Mouse (Mus musculus): ENCODE data around the gene Apon.
"Not testable (repeated sequence)": the region's sequence is repeated elsewhere in the genome, so short reads cannot be mapped to it uniquely, and the experiment has no call there.

Apon gene

GRCm38 (mm10) chr10:128253677-128254255 is at the start of gene Apon:
TSS of gene Apon (plus strand) at chr10:128254096.
- DNase-seq (ENCODE audit: low read depth, low spot score) = peak; percentile 85

DNA sequence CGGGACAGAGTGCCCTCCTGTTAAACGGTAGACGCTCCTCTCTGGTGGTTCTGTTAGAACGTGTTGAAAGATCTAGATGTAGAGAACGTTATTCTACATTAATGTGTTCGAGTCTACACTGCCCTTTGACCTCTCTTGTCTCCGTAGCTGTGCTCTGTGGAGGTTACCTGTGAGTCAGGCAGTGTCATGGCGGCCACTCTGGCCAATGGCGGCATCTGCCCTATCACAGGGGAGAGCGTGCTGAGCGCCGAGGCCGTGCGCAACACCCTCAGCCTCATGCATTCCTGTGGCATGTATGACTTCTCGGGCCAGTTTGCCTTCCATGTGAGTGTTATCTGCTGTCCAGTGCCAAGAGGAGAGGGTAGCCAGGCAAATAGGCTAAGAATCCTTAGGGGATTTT is 49.0 kb upstream of the Apon start:
- DNase-seq (ENCODE audit: low read depth, low spot score) = no peak

DNA sequence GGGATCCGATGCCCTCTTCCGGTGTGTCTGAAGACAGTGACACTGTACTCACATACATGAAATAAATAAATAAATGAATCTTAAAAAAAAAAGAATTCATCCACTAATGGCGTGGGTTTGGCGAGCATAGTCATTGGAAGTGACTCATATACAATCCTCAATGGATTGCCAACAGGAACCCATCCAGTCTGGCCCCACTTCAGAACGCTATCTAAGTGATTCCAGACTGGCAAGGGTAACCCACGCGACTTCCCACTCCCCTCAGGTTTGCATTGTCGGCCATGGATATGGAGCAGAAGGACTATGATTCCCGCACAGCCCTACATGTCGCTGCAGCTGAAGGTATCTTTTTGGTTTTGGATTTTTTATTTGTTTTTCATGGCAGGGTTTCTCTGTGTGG is 45.6 kb upstream of the Apon start:
- peak; percentile 60 for DNase-seq (ENCODE audit: low read depth, low spot score)

GRCm38 (mm10) chr10:128209311-128210009 is 44.4 kb upstream of the Apon start:
- no peak for DNase-seq (ENCODE audit: low read depth, low spot score)

GRCm38 (mm10) chr10:128210131-128210530 is 43.8 kb upstream of the Apon start:
- no peak for DNase-seq (ENCODE audit: low read depth, low spot score)

GRCm38 (mm10) chr10:128210954-128211353 is 42.9 kb upstream of the Apon start:
- DNase-seq (ENCODE audit: low read depth, low spot score) = peak; percentile 34

GRCm38 (mm10) chr10:128211390-128212108 is 42.3 kb upstream of the Apon start, which contains the start of gene Spryd4:
TSS of gene Spryd4 (minus strand) at chr10:128211807.
- DNase-seq (ENCODE audit: low read depth, low spot score) = peak; percentile 89

DNA sequence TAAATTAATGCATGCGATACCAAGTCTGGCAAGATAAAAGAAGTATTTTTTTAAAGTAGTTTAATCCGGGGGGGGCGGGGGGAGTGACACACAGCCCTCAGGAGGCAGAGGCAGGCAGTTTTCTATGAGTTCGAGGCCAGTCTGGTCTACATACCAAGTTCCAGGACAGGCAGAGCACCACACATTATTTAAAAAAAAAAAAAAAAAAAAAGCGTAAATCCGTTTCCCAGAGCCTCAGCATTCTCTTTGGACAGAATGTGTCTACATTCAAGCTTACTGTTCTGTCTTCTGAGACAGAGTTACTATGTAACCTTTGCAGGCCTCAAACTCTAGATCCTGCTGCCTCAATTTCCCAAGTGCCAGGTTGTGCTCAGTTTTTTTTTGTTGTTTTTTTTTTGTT is 41.7 kb upstream of the Apon start:
- DNase-seq (ENCODE audit: low read depth, low spot score) = no peak

DNA sequence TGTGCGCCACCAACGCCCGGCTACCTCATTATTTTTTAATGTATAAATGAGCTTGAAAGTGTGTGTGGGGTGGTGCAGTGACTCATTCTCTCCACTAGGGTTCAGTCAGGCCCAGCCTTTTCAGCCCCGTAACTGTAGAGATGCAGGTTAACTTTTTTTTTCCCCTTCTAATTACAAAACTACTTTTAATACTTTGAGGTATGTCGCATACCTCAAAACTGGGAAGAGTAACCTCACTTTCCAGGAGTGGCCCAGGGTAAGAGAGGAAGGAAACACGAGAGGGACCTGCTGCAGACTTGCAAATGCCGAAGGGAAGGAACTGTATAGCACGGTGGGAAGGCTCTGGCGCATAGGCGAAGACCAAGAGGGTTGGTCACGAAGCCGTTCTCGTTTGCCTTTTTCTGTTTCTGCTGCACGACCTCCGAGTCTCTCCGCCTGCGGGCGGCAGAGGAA is 41.0 kb upstream of the Apon start:
- DNase-seq (ENCODE audit: low read depth, low spot score) = peak; percentile 69

GRCm38 (mm10) chr10:128214112-128214511 is 39.8 kb upstream of the Apon start:
- DNase-seq (ENCODE audit: low read depth, low spot score) = not testable (repeated sequence)

DNA sequence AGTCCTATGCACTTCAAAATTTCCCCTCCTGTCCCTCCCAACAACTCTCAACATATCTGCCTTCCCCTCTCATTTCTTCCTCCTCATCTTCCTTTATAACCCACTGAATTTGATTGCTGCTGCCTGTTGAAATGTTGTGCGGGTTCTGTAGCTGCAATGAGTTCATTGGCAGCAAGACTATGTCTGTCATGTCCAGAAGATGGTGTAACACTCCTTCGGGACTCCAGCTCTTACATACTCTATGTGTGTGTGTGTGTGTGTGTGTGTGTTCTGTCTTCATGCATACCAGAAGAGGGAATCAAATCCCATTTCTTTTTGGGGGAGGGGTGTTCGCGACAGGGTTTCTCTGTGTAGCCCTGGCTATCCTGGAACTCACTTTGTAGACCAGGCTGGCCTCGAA is 38.9 kb upstream of the Apon start:
- DNase-seq (ENCODE audit: low read depth, low spot score) = no peak

GRCm38 (mm10) chr10:128218387-128219117 is 35.3 kb upstream of the Apon start:
- DNase-seq (ENCODE audit: low read depth, low spot score) = no peak

DNA sequence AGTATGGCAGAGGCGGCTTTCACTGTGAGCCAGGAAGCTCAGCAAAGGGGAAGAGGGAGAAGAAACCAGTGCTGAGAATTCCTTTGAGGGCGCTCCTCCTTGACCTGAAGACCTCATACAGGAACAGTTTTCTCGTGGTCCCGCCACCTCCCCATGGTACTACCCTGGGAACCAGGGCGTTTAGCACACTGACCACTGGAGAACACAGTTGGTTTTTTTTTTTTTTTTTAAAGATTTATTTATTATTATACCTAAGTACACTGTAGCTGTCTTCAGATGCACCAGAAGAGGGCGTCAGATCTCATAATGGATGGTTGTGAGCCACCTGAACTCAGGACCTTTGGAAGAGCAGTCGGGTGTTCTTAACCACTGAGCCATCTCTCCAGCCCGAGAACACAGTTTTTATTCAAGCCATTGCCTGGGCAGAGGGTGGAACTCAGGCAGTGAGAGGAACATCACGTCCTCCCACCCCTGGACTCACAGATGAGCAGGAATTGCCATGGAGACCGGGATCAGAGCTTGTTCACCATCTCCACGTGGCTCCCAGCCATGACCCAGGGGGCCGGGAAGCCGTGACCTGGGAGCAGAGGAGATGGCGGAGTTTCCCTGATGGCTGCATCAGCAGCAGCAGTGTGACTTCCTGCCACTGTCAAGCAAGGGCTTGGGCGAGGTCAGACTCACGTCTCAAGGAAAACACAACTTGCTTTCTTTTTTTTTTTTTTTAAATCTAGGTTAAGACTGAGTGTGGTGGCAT is 32.2 kb upstream of the Apon start:
- no peak for DNase-seq (ENCODE audit: low read depth, low spot score)

DNA sequence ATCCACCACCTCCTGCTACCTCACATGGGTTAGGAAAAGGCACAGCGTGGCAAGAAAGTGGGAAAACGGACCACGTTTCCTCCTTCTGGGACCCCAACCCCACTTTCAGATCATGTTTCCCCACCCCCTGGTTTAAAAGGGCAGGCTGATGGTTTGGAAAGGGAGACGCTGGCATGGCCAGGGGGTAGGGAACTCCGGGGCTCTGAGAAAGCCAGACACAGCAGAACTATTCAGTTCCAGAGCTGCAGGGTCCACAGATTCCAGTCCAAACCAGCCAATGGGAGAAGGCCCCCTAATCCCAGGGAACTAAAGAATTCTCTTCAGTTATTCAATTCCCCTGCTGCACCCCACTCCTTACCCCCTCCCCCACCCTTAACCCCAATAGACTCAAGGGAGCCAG is 28.8 kb upstream of the Apon start:
- DNase-seq (ENCODE audit: low read depth, low spot score) = no peak

DNA sequence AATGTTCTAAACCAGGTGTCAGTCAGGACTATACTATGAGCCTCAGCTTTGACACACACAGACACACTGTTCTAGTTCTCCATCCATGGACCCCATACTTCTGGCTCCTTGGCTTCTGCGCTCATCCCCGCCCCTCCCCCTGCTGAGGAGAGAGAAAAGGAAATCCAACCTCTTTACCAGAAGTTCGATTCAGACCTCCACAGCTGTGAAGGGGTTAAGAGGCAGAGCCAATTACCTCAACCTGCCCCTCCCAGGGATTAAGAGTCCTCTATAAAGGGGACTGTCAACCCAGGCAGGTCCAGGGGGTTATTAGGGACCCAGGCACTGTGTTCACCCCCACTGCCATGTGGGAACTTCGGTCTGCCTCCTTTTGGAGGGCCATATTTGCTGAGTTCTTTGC is 28.4 kb upstream of the Apon start, which contains the start of gene Mip:
Mip (plus strand) TSS at position 301 of the 400 bp plus-strand sequence.
- no peak for DNase-seq (ENCODE audit: low read depth, low spot score)

- DNase-seq (ENCODE audit: low read depth, low spot score) = no peak
Observed at GRCm38 (mm10) chr10:128227592-128227991, 26.3 kb upstream of the Apon start.

DNA sequence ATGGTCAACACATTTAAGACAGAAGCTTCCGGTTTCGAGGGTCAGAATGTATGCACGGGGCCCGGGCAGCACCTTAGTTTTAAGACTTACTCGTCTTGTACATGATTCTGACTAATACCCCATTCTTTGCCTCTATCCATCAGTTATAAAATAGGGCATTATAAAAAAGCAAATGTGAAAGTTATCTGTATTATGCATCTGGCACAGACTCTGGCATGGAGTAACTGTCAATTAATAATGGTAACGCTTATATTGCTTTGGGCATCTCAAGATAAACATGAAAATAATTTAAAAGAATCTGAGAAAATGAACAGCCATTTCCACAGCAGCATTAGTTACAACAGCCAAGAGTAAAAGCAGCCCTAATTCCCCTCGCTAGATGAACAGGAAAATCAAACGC is 25.9 kb upstream of the Apon start:
- no peak for DNase-seq (ENCODE audit: low read depth, low spot score)

- DNase-seq (ENCODE audit: low read depth, low spot score) = no peak
Observed at GRCm38 (mm10) chr10:128230582-128230981, 23.3 kb upstream of the Apon start.

DNA sequence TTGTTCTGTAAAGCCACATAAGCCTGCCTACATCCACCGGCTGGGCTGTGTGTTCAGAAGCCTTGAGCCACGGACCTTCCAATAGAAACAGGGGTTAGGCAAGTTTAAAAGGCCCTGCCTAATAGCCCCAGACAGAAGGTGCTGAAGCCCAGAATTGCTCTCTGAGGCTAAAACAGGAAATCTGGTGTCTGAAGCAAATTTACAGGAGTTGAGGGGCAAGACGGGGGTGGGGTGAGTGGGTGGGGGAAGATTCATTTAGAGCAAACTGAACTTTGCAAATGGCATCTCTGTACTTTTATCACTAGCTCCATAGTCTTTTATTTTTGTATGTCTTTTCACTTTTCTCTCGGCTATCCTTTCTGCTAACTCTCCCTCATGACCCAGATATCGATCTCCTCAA is 22.8 kb upstream of the Apon start:
- no peak for DNase-seq (ENCODE audit: low read depth, low spot score)

DNA sequence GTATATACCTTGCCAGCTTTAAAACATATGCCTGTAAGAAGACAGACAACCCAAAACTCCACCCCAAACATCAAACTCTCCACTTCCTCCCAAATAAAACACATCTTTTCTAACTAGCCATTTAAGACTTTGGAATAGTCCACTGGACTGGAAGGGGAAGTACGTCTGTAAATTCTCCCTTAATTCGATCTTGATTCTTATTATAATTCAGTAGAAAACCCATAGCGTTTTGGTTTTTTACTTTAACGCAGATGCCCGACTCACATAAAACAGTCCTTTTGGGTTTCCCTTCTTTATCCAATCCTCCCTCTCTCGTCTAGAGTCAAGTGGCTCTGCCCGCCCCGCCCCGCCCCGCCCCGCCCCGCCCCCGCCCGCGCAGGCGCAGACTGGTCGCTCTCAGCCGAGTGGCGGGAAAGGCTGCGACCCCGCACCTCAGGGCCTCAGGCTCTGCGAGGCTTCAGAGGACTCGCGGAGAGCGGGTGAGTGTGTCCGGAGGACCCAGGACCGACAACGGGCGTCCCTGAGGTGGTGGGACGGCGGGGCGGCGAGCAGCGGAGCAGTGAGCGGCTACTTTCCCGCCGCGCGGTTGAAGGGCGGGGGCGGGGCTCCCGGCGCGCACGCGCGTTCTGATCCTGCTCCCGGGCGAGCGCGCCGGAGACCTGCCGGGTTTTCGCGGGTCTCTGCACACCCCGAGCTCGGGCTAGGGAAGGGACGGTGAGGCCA is 22.0 kb upstream of the Apon start, which contains the start of gene Timeless:
Timeless (plus strand) TSS at position 369 of the 723 bp plus-strand sequence.
- DNase-seq (ENCODE audit: low read depth, low spot score) = peak; percentile 80
